8 mouse cellular contexts compared by ENCODE assay signal in genomic region chr6:49216811-49217542, GRCm38 (mm10). TPM values are rescaled to one million over a fixed set of nuclear protein-coding genes. Genes with fewer than 3 reads are reported as not detected.
DNase-seq lines count a peak whose midpoint lies in the region; ATAC-seq and TF ChIP-seq lines count a peak whose summit lies in the region.

No protein-coding gene starts in this region.

- peaks cover 29% of the 10 kb centered on the region for H3K4me1 ChIP-seq in heart, embryonic 13.5 days
- no peaks in the 10 kb centered on the region for H3K4me1 ChIP-seq in ES-Bruce4 (ENCODE audit: control insufficient read depth, insufficient read depth, low read length)
- H3K4me1 ChIP-seq in heart, postnatal 0 days (ENCODE audit: control insufficient read depth, insufficient read depth), result 0 out of 2 replicates have a peak, but pooled peaks cover 9% of the 10 kb centered on the region
- peaks cover 33% of the 10 kb centered on the region for H3K4me1 ChIP-seq in liver, embryonic 15.5 days (replicated peaks)

- no peak for TF ChIP-seq EP300 in ES-Bruce4 (IDR thresholded peaks at IDR 0.05; ENCODE audit: insufficient read depth, low read depth, low read length)
- no peak for TF ChIP-seq EP300 in heart, postnatal 0 days (IDR thresholded peaks at IDR 0.05; ENCODE audit: low read depth)

- H3K9ac ChIP-seq in heart, embryonic 13.5 days, result peak overlapping the region; percentile 94
- H3K9ac ChIP-seq in ES-Bruce4 (ENCODE audit: low read depth, poor library complexity, severe bottlenecking), result peak overlapping the region; percentile 65
- H3K9ac ChIP-seq in heart, postnatal 0 days (replicated peaks; ENCODE audit: low read depth, low read length), result peak overlapping the region; percentile 73
- H3K9ac ChIP-seq in liver, embryonic 15.5 days, result peak overlapping the region; percentile 87

- no peak for TF ChIP-seq CTCF in ES-Bruce4 (IDR thresholded peaks at IDR 0.05; ENCODE audit: low read depth, low read length)
- TF ChIP-seq CTCF in heart, postnatal 0 days (IDR thresholded peaks at IDR 0.05; ENCODE audit: low read depth), result no peak

- H3K4me3 ChIP-seq in heart, embryonic 13.5 days, result peak overlapping the region; percentile 74
- peak overlapping the region; percentile 80 for H3K4me3 ChIP-seq in ES-Bruce4 (ENCODE audit: low read depth, low read length)
- H3K4me3 ChIP-seq in heart, postnatal 0 days (ENCODE audit: low read depth, low read length), result peak overlapping the region; percentile 77
- peak overlapping the region; percentile 78 for H3K4me3 ChIP-seq in liver, embryonic 15.5 days (replicated peaks)

- H3K27ac ChIP-seq in heart, embryonic 13.5 days (replicated peaks), result peak overlapping the region; percentile 98
- H3K27ac ChIP-seq in ES-Bruce4 (ENCODE audit: insufficient read depth, low read length), result peak overlapping the region; percentile 26; the same call in 1 of the 2 replicates
- H3K27ac ChIP-seq in heart, postnatal 0 days (ENCODE audit: low read depth), result peak overlapping the region; percentile 94
- peak overlapping the region; percentile 99 for H3K27ac ChIP-seq in liver, embryonic 15.5 days (replicated peaks)

- 3% methylated on average over 11 of the region's 11 CpGs for WGBS in heart, embryonic 13.5 days
- WGBS in heart, postnatal 0 days, result 9% methylated on average over 11 of the region's 11 CpGs
- 1% methylated on average over 11 of the region's 11 CpGs for WGBS in liver, embryonic 15.5 days (ENCODE audit: insufficient replicate concordance)

- no peak for TF ChIP-seq POLR2A in ES-Bruce4 (IDR thresholded peaks at IDR 0.05; ENCODE audit: insufficient read depth, low read length)

- intact Hi-C loops in heart, postnatal 14 days (cut with DNase I), result no loop called here

- ATAC-seq in heart, embryonic 13.5 days (ENCODE audit: extremely low read depth, insufficient number of reproducible peaks, low FRiP score, low TSS enrichment), result no peak
- no peak for ATAC-seq in heart, postnatal 0 days (ENCODE audit: insufficient read depth, low read depth)
- ATAC-seq in liver, embryonic 15.5 days (ENCODE audit: insufficient read depth), result no peak

- H3K4me2 ChIP-seq in heart, embryonic 13.5 days, result peak overlapping the region; percentile 92
- H3K4me2 ChIP-seq in heart, postnatal 0 days (ENCODE audit: low read depth, low read length), result peak overlapping the region; percentile 96
- H3K4me2 ChIP-seq in liver, embryonic 15.5 days, result peak overlapping the region; percentile 80

- DNase-seq in heart, postnatal 14 days, result no peak
- no peak for DNase-seq in heart, postnatal 0 days (ENCODE audit: low spot score)
- DNase-seq in spleen, adult 12 weeks (ENCODE audit: low spot score), result no peak
- no peak for DNase-seq in frontal cortex, postnatal 14 days (ENCODE audit: low spot score in 2 of 2)
- DNase-seq in adrenal gland, adult 8-10 months, result no peak

- H3K27me3 ChIP-seq in heart, embryonic 13.5 days (replicated peaks), result no peaks in the 10 kb centered on the region
- peaks cover 3% of the 10 kb centered on the region; the same call in 1 of the 2 replicates for H3K27me3 ChIP-seq in ES-Bruce4 (ENCODE audit: control insufficient read depth, insufficient read depth, low read length, poor library complexity, severe bottlenecking)
- H3K27me3 ChIP-seq in heart, postnatal 0 days (ENCODE audit: control insufficient read depth, insufficient read depth, low read length), result peaks cover 6% of the 10 kb centered on the region; the same call in 1 of the 2 replicates
- no peaks in the 10 kb centered on the region for H3K27me3 ChIP-seq in liver, embryonic 15.5 days

- H3K9me3 ChIP-seq in heart, embryonic 13.5 days, result no peaks in the 10 kb centered on the region
- no peaks in the 10 kb centered on the region; the same call in 1 of the 2 replicates for H3K9me3 ChIP-seq in ES-Bruce4 (replicated peaks; ENCODE audit: control insufficient read depth, insufficient read depth, low read length, poor library complexity, severe bottlenecking)
- no peaks in the 10 kb centered on the region for H3K9me3 ChIP-seq in heart, postnatal 0 days (replicated peaks; ENCODE audit: control insufficient read depth, low read length)
- no peaks in the 10 kb centered on the region for H3K9me3 ChIP-seq in liver, embryonic 15.5 days (replicated peaks)

- H3K36me3 ChIP-seq in heart, embryonic 13.5 days, result no peaks in the 10 kb centered on the region
- H3K36me3 ChIP-seq in ES-Bruce4 (ENCODE audit: control insufficient read depth, insufficient read depth, low read length, poor library complexity, severe bottlenecking), result no peaks in the 10 kb centered on the region
- H3K36me3 ChIP-seq in heart, postnatal 0 days (replicated peaks; ENCODE audit: control insufficient read depth, insufficient read depth, low read length), result no peaks in the 10 kb centered on the region
- H3K36me3 ChIP-seq in liver, embryonic 15.5 days (replicated peaks), result no peaks in the 10 kb centered on the region

RNA-seq across cellular contexts. Expression of gene Igf2bp3, which starts 2.2 kb away (rescaled TPM):
- 39.2 and 44.0 TPM in 2 replicates for polyA plus RNA-seq in heart, embryonic 13.5 days (2015; fragmentation: Nextera tagmentation; extraction: Ambion mirVana)
- 1 to 10 TPM in 1 of 2 experiments, under 1 TPM in 1; 0.93 to 1.6 TPM for total RNA-seq in heart, postnatal 14 days (2021)
- polyA plus RNA-seq in ES-Bruce4 (2011; ENCODE audit: insufficient read depth, insufficient read length, low read depth, missing spikeins), result 78.2 and 85.8 TPM in 2 replicates
- total RNA-seq in heart, postnatal 0 days (2014; rRNA removed; ENCODE audit: low replicate concordance), result 9.4 and 21.5 TPM in 2 replicates
- 19.0 and 21.0 TPM in 2 replicates for polyA plus RNA-seq in heart, postnatal 0 days (2015; fragmentation: Nextera tagmentation; extraction: Ambion mirVana)
- 16.3 and 18.5 TPM in 2 replicates for polyA plus RNA-seq in liver, embryonic 15.5 days (2015; fragmentation: Nextera tagmentation; extraction: Ambion mirVana)
- total RNA-seq in adrenal gland, adult 8-10 months (2022), result under 1 TPM in 2 of 4 experiments, not detected in 2; 0.05 to 0.12 TPM

RNA-seq across cellular contexts. Expression of gene Tra2a, which starts 46.9 kb away (rescaled TPM):
- polyA plus RNA-seq in heart, embryonic 13.5 days (2015; fragmentation: Nextera tagmentation; extraction: Ambion mirVana), result 57.7 and 67.6 TPM in 2 replicates
- total RNA-seq in heart, postnatal 14 days (2021), result 10 to 100 TPM; 30.9 to 42.3 TPM
- polyA plus RNA-seq in ES-Bruce4 (2011; ENCODE audit: insufficient read depth, insufficient read length, low read depth, missing spikeins), result 312 and 328 TPM in 2 replicates
- total RNA-seq in heart, postnatal 0 days (2014; rRNA removed; ENCODE audit: low replicate concordance), result 33.6 and 41.8 TPM in 2 replicates
- 26.0 and 32.5 TPM in 2 replicates for polyA plus RNA-seq in heart, postnatal 0 days (2015; fragmentation: Nextera tagmentation; extraction: Ambion mirVana)
- 41.2 and 42.3 TPM in 2 replicates for polyA plus RNA-seq in liver, embryonic 15.5 days (2015; fragmentation: Nextera tagmentation; extraction: Ambion mirVana)
- 10 to 100 TPM; 55.9 to 86.1 (median 66.6) TPM for total RNA-seq in adrenal gland, adult 8-10 months (2022)

Comparison
In these comparisons a context has a peak if more than half of its experiments do, and no peak if none do; other contexts are left out.
1. H3K27ac ChIP-seq: peak in every context shown above with its lines; median percentile 99 in liver, embryonic 15.5 days; 98 in heart, embryonic 13.5 days; 94 in heart, postnatal 0 days; 26 in ES-Bruce4.